Mouse (Mus musculus) T-helper 1 cell (primary cell): Measurements from ENCODE around the gene Hist2h2bb.
"Not testable (repeated sequence)": the region's sequence is repeated elsewhere in the genome, so short reads cannot be mapped to it uniquely, and the experiment has no call there.

Experiments
- in situ Hi-C: fragments of 300-600 bp; cut with MboI, MseI; formaldehyde crosslinking; loops from one replicate; pipeline ENCODE4 v1.15.1; 2025; ENCODE audit warnings: high pct_unique_total_duplicates

The Hist2h2bb gene

GRCm38 (mm10) chr3:96239949-96240798 lies 29.4 kb upstream of the Hist2h2bb start, which contains the start of gene Hist2h2aa2:
TSS of gene Hist2h2aa2 (minus strand) at chr3:96240276.
- in situ Hi-C loops: not testable (repeated sequence)

- in situ Hi-C loops: no loop called here
Observed at GRCm38 (mm10) chr3:96240799-96241197, 28.8 kb upstream of the Hist2h2bb start.

- in situ Hi-C loops: no loop called here
Observed at GRCm38 (mm10) chr3:96243921-96244572, 25.5 kb upstream of the Hist2h2bb start.

- in situ Hi-C loops: not testable (repeated sequence)
Observed at GRCm38 (mm10) chr3:96245003-96245886, 24.3 kb upstream of the Hist2h2bb start, which contains the start of gene Hist2h2aa1. TSS of gene Hist2h2aa1 (plus strand) at chr3:96245497.

- in situ Hi-C loops: not testable (repeated sequence)
Observed at GRCm38 (mm10) chr3:96246018-96246417, 23.5 kb upstream of the Hist2h2bb start.

- in situ Hi-C loops: not testable (repeated sequence)
Observed at GRCm38 (mm10) chr3:96246427-96246856, 23.1 kb upstream of the Hist2h2bb start, which contains the start of gene Hist2h3c1. TSS of gene Hist2h3c1 (plus strand) at chr3:96246685.

GRCm38 (mm10) chr3:96247356-96248140 lies 22.0 kb upstream of the Hist2h2bb start:
- in situ Hi-C loops: no loop called here

- in situ Hi-C loops: no loop called here
Observed at GRCm38 (mm10) chr3:96248141-96249033, 21.2 kb upstream of the Hist2h2bb start.

- in situ Hi-C loops: no loop called here
Observed at GRCm38 (mm10) chr3:96249034-96249345, 20.6 kb upstream of the Hist2h2bb start.

GRCm38 (mm10) chr3:96250890-96251289 lies 18.7 kb upstream of the Hist2h2bb start:
- in situ Hi-C loops: no loop called here

GRCm38 (mm10) chr3:96251787-96252186 lies 17.8 kb upstream of the Hist2h2bb start:
- in situ Hi-C loops: no loop called here

- in situ Hi-C loops: no loop called here
Observed at GRCm38 (mm10) chr3:96254683-96255355, 14.7 kb upstream of the Hist2h2bb start.

GRCm38 (mm10) chr3:96255926-96256593 lies 13.5 kb upstream of the Hist2h2bb start:
- in situ Hi-C loops: no loop called here

GRCm38 (mm10) chr3:96257190-96257589 lies 12.4 kb upstream of the Hist2h2bb start:
- in situ Hi-C loops: no loop called here

- in situ Hi-C loops: no loop called here
Observed at GRCm38 (mm10) chr3:96260220-96260619, 9.3 kb upstream of the Hist2h2bb start.

GRCm38 (mm10) chr3:96261623-96262022 lies 7.9 kb upstream of the Hist2h2bb start:
- in situ Hi-C loops: no loop called here

- in situ Hi-C loops: no loop called here
Observed at GRCm38 (mm10) chr3:96262216-96262875, 7.2 kb upstream of the Hist2h2bb start.

GRCm38 (mm10) chr3:96262979-96263550 lies 6.5 kb upstream of the Hist2h2bb start, which contains the start of gene Hist2h4:
TSS of gene Hist2h4 (minus strand) at chr3:96263311.
- in situ Hi-C loops: no loop called here
